Mouse (Mus musculus): ENCODE measurements around the gene Hspbap1.

- TF ChIP-seq CTCF (IDR thresholded peaks at IDR 0.05; ENCODE audit: extremely low read depth, insufficient read depth, insufficient read length, insufficient replicate concordance) (no peak), POLR2A (IDR thresholded peaks at IDR 0.05; ENCODE audit: low read depth, low read length) (no peak)
Observed at GRCm38 (mm10) chr16:35771141-35771540, 966 bp downstream of the Hspbap1 start.

Data from spleen, adult 2 months (tissue).